Mouse (Mus musculus) cerebellum, adult 11 months (tissue): ENCODE data around the gene Sfrp4.
"Not testable (repeated sequence)": the region's sequence is repeated elsewhere in the genome, so short reads cannot be mapped to it uniquely, and the experiment has no call there.

Source experiments
- DNase-seq: peaks from one replicate; pipeline ENCODE4 v3.0.0; 2022

The Sfrp4 gene

DNA sequence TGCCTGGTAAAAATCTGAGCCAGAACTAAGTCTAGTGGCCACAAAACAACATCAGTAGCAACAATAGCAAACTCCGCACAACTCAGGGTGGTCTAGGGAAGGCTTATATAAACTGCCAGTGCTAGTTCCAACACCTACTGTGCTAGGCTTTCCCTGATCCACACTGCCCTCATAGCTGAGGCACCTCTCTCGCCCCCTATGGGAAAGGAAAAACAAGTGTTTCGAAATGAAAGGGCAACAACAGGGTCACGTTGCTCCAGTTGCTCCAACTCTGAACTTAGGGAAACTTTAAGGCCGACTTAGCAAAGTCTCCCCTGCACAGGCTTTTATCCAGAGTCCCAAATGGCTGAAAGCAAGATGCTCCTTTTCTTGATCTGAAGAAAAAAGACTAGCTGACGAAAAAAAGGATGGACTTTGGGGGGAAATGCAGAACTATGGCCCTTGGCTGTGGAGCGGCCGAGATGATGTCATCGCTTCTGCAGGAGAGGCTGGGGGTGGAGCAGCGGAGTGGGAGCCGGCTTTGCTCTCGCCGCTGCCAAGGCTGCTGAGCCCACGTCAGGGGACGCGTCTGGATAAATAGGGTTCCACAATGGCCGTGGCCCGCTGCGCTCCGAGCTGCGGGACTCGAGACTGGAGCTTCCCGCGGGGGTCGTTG, at the start of gene Sfrp4:
Sfrp4 (plus strand) TSS at position 532 of the 655 bp plus-strand sequence.
- peak; percentile 35 for DNase-seq

- DNase-seq, result not testable (repeated sequence)
Measured at GRCm38 (mm10) chr13:19574723-19575122, 48.2 kb upstream of the Sfrp4 start.

GRCm38 (mm10) chr13:19575947-19576346, 47.0 kb upstream of the Sfrp4 start:
- no peak for DNase-seq

DNA sequence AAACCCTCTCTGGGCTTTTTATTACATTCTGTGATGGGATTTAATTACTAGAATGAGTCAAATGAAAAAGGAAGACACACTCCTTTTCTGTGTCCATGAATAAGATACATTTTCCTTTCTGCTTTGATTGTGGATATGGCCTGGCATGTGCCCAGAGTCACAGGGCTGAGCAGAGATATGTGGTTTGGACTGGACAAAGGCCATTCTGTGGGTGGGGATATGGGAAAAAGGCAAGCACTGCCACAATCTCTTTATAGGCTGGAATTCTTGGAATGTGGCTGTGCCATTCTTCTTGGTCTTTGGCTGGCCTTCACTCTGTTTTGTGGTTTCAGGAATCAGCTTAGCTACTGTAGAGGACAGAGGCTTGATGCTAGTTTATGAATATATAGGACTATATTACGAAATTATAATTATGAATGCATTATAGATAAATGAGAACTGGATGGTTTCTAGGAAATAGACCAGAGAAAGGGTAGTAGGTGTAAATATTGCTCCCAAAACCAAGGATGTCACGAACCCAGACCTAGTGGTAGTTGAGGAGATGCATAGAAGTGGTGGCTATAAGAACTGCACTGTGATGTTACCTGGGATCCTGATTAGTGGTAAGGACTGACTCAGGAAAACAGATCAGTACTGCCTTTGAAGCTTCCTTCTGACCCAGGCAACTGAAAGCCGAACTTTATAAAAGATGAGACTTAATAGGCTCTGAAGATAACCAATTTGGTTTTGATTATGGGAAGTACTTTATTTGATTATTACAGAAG, 31.7 kb upstream of the Sfrp4 start:
- no peak for DNase-seq

DNA sequence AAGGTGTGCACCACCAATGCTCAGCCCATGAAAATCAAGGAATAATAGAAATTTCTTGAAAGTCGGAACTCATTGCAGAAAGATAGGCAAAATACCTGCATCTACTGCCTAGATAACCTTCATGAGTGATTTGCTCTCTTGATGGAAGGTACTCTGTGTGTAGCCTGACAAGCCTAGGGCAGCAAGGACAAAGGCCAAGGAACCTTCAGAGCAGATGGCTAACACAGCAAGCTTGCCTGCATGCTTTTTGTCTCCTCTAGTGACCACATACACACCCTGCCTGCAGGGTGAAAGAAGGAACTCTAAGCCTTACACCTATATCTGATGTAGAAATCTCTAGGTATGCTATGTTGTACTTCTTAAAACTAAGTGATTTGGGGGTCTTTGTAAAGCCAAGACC, 27.8 kb upstream of the Sfrp4 start:
- DNase-seq, result no peak

DNA sequence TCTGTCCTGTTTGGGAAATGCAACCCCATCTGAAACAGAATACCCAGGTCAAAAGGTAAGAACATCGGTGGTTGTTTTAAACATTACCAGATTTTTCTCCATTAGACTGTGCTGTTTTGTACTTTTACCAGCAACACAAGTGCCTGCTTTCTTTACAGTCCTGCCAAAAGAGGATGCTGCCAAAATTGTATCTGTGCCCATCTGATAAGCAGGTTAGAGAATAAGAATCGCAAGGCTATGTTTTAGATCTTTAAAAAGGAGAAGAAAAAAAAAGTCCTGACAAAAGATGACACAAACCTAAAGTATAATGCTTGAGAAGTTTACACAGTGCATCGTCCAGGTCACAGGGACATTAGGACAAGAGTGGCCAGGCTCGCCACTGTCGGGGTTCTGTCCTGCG, 23.7 kb upstream of the Sfrp4 start:
- no peak for DNase-seq

GRCm38 (mm10) chr13:19602531-19602930, 20.4 kb upstream of the Sfrp4 start:
- DNase-seq, result no peak

DNA sequence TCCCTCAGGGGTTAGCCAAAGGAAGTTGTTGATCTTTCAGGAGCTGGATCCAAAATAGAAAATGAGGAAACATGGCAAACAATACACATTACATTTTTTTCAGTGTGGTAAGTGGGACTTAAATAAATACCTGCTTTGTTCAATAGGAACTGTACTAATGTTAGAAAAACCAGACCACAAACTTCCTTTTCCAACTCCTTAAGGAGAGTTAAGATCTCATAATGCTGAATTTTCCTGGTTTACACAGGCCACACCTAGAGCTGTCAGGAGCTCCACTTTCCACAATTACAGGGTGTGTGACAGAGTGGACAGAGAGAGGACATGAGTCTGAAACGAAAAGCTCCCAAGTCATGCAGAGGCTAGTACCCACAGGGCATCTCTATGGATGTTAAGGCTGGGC, 19.2 kb upstream of the Sfrp4 start:
- DNase-seq, result no peak

DNA sequence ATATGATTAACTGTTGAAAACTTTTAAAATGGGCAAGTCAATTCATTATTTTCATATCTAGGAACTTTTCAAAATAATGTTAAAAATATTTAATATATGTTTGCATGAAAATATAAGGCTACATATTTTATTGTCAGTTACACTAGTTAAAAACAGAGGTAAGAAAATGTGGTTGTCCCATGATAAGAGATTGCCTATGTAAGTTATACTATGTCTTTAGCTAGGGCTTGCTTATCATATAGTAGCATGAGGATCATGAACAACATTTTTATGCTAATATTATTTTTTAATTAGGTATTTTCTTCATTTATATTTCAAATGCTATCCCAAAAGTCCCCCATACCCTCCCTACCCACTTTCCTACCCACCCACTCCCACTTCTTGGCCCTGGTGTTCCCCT, 18.0 kb upstream of the Sfrp4 start:
- no peak for DNase-seq

DNA sequence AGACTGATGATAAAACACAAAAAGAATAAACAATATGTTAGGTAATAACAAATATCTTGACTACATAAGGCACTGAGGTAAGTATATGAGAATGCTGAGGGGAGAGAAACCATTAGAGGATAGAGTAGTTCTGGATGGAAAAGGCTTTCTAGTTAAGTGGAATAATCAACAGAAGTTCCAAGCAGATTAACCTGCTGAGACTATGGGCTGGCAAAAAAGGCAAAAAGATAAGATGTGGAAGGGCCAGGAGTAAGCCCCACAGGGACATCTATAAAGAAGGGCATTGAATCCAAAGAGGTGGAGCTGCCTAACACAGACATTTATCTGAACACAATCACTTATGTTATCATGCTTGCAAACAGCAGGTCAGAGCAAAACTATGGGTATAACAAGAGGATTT, 14.8 kb upstream of the Sfrp4 start:
- no peak for DNase-seq

DNA sequence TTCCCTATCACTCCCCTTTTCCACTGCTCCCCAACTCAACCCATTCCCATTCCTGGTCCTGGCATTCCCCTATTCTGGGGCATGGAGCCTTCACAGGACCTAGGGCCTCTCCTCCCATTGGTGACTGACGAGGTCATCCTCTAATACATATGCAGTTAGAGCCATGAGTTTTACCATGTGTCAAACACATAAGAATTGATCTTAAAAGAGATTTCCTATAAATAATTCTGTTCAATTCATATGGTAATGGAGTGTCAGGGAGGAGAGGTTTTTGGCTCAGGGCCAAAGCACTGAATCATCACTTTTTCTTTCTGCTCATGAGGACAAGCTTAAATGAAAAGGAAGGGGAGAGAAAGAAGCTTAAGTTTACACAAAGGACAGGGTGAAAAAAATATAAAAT, 10.6 kb upstream of the Sfrp4 start:
- DNase-seq, result no peak

DNA sequence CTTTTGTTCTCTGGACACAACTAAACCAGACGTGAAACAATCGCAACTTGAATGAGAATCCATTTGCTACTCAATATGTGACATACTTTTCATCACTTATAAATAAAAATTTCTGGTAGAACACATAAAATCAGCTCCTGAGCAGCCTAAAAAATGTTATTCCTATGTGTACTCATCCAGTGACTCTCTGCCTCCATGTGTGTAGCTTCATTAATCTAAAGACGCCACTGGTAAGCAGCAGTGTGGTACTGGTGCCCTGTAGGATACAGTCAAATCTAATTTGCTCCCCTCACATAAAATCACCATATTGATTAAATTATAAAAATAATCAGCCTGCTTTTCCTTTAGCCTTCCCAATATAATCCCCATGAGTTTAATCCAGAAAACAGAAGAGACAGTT, 9.9 kb upstream of the Sfrp4 start:
- DNase-seq, result no peak

DNA sequence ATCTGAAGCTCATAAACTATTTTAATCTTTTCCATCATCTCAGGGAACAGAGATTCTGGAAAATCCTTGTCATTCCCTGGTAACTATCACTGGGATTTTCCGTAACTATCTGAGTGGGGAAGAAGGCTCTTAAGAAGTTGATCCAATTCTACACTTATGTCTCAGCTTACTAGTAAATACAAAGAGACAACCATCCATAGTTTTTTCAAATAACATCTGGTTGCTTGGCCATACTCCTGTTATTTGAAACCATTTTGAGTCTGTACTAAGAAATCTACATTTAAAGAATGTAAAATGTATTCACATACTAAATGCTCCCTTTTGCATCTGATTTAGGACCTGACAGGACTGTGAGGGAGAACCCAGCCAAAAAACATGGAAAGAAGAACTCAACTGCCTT, 9.5 kb upstream of the Sfrp4 start:
- no peak for DNase-seq

DNA sequence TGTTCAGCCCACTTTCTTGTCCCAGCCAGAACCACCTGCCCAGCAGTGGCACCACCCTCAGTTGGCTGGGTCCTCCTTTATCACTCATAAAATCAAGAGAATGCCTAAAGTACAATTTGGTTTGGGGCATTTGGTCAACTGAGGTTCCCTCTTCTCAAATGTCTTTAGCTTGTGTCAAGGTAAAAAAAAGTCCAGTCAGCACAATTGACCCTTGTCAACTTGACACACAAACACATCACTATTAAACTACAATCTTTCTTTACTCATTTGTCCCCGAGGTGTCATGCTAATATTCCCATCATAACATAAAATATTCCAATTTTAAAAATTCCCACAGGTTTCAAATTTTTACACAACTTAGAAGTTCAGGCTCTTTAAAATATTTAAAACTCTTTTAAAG, 8.6 kb upstream of the Sfrp4 start:
- DNase-seq, result no peak

DNA sequence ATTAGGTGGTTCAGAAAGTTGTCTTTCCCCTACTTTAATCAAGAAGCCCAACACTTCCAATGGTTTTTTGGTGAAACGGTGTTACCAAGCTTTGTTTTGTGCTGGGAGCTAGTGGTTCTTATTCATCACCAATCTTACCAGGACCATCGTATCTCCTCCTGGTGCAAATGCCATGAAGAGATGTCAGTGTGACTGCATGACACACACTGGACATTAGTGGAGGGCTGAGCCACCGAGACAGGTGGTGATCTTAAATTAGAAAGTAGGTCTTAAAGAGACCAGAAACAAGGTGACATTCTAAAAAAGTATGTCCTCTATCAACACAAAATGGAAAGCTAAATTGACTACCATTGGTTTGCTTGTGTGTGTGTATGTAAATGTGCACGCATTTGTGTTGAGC, 4.8 kb upstream of the Sfrp4 start:
- no peak for DNase-seq

DNA sequence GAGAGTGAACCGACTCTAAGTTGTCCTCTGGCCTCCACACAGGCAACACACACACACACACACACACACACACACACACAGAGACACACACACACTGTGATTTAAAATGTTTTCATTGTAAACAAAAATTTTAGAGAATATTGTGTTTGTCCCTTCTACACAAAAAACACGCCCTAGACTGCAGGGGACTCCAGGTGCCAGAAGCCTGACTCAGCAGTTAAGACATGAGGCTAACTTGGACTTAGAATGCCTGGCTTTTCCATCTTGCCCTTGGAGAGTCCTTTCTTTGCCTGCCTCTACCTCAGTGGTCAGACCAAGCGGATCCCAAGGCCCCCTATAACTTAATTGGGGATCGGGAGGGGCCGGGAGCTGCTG, 4.1 kb upstream of the Sfrp4 start:
- no peak for DNase-seq

DNA sequence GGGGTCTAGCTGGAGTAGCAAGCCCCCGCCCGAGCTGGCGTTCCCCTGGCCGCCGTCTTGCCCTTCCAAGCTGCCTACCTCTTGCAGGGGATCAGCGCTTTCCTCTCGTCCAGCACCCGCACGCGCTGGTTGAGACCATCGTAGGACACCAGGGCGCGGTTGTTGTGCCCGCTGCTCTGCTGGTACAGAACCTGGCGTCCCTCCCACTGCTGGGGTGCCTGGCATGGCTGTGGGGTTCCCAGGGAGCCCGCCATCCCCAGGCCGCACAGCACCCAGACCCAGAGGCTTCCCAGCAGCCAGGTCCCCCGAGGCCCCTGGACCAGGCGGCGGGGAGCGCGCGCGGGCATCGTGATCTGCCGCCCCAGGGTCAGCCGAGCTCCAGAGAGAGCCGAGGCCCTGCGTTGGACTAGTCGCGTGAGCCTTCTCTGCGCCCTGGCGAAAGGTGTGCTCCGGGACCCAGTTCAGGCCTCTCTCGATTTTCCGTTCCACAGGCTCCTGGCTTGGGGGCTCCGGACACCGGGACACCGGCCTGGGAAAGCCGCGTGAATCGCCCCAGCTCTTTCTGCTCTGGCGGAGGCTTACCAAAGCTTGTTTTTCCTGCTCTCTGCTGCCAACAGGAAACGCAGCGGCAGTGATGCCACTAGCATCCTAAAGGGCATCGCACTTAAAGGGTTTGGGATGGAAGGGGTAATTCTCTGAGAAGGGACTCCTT, 3.5 kb upstream of the Sfrp4 start, which contains the start of gene Epdr1:
Epdr1 (minus strand) TSS at position 712 of the 712 bp plus-strand sequence.
- peak; percentile 79 for DNase-seq

DNA sequence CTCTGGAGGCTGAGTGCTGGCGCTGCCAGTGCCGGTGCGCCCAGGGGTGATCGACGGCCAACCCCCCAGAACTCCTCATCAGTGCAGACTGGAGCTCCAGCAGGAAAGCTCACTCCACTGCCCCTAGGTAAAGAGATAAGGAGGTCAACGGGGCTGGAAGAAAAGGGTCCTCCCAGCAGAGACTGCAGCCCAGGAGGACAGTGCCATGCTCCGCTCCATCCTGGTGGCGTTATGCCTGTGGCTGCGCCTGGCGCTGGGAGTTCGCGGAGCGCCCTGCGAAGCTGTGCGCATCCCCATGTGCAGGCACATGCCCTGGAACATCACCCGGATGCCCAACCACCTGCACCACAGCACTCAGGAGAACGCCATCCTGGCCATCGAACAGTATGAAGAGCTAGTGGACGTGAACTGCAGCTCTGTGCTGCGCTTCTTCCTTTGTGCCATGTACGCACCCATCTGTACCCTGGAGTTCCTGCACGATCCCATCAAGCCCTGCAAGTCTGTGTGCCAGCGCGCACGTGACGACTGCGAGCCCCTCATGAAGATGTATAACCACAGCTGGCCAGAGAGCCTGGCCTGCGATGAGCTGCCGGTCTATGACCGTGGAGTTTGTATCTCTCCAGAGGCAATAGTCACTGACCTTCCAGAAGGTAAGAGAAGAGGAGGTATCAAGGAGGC, 463 bp downstream of the Sfrp4 start:
- DNase-seq, result no peak

DNA sequence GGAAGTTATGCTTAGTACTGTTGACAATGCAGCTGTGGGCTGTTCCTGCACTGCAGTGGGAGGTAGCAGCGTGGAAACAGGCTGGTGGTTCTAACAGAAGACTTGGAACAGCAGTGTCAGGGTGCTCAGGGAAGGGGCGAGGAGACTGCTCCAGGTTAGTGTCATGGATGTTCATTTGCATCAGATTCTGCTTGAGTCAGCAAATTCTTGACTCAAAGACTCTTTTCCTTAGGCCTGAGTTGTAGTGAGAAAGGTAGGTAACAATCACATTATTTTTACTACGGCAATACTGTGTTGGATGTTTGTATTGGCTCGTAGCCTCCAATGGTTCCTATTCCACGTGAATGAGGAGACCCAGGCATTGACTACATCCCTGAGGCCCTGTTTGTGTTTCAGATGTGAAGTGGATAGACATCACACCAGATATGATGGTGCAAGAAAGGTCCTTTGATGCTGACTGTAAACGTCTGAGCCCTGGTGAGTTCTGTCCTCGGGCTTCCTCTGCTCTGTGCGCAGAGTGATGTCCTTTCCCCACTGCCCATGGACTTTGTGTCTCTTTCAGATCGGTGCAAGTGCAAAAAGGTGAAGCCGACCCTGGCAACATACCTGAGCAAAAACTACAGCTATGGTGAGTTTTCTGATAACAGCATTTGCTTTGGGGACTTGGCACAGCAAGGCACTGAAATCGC, 1.9 kb downstream of the Sfrp4 start:
- no peak for DNase-seq

- DNase-seq, result no peak
Measured at GRCm38 (mm10) chr13:19626473-19626872, 3.6 kb downstream of the Sfrp4 start.

- DNase-seq, result no peak
Measured at GRCm38 (mm10) chr13:19630768-19631709, 8.1 kb downstream of the Sfrp4 start.

DNA sequence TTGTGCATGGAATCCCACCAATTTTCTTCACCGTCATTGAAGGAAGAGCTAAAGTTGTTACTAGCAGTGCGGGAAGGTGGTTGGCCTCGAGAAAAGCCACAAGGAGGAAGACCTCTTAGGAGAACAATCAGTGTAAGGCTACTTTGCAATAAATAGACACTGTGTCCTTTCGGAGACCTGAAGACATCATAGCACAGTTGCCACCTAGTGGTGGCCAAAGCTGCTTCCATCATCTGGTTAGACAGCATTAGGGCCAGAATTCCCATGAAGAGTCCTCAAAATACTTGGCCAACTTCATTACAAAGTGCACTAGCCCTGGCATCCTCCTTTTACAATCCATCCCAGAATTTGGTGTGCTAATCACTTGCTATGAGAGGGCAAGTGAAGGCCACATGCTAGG, 13.2 kb downstream of the Sfrp4 start:
- DNase-seq, result no peak
